Mouse (Mus musculus) G1E-ER4 (cell line): ENCODE measurements around the gene Fam161a. TPM values are rescaled to one million over a fixed set of nuclear protein-coding genes. Genes with fewer than 3 reads are reported as not detected.

Experiments
- GATA1 ChIP-seq: IDR thresholded peaks from one replicate; pipeline ENCODE4 v1.8.0; 2012; ENCODE audit warnings: low read length, inconsistent platforms
- polyA plus RNA-seq: library from polyadenylated mRNA; stranded (reverse); fragments of >175 nt; gene quantifications from 2 replicates; pipeline ENCODE4 v1.2.3, GENCODE M21; 2012

Fam161a gene
- polyA plus RNA-seq, 1 experiment: 0.17 TPM

GRCm38 (mm10) chr11:23017943-23018342 lies 10.6 kb downstream of the Fam161a start:
- no peak for TF ChIP-seq GATA1

GRCm38 (mm10) chr11:23020116-23020770 lies 12.9 kb downstream of the Fam161a start:
- no peak for TF ChIP-seq GATA1

- no peak for TF ChIP-seq GATA1
Measured at GRCm38 (mm10) chr11:23020841-23021240, 13.5 kb downstream of the Fam161a start.

- no peak for TF ChIP-seq GATA1
Measured at GRCm38 (mm10) chr11:23023155-23023554, 15.8 kb downstream of the Fam161a start.

GRCm38 (mm10) chr11:23024169-23024568 lies 16.8 kb downstream of the Fam161a start:
- no peak for TF ChIP-seq GATA1

- TF ChIP-seq GATA1: no peak
Measured at GRCm38 (mm10) chr11:23028957-23029356, 21.6 kb downstream of the Fam161a start.

- TF ChIP-seq GATA1: no peak
Measured at GRCm38 (mm10) chr11:23029399-23029798, 22.1 kb downstream of the Fam161a start.

- no peak for TF ChIP-seq GATA1
Measured at GRCm38 (mm10) chr11:23047252-23047651, 39.9 kb downstream of the Fam161a start.

- no peak for TF ChIP-seq GATA1
Measured at GRCm38 (mm10) chr11:23047663-23048582, 40.6 kb downstream of the Fam161a start.

- TF ChIP-seq GATA1: no peak
Measured at GRCm38 (mm10) chr11:23049642-23050041, 42.3 kb downstream of the Fam161a start.

- TF ChIP-seq GATA1: no peak
Measured at GRCm38 (mm10) chr11:23052353-23052752, 45.0 kb downstream of the Fam161a start.

- TF ChIP-seq GATA1: no peak
Measured at GRCm38 (mm10) chr11:23063153-23063552, 55.8 kb downstream of the Fam161a start.

GRCm38 (mm10) chr11:23063857-23064256 lies 56.5 kb downstream of the Fam161a start:
- TF ChIP-seq GATA1: no peak

- TF ChIP-seq GATA1: no peak
Measured at GRCm38 (mm10) chr11:23065167-23065668, 57.9 kb downstream of the Fam161a start.

GRCm38 (mm10) chr11:23067395-23068136 lies 60.2 kb downstream of the Fam161a start:
- TF ChIP-seq GATA1: no peak

GRCm38 (mm10) chr11:23068201-23068600 lies 60.9 kb downstream of the Fam161a start:
- no peak for TF ChIP-seq GATA1
